Mouse (Mus musculus) left cerebral cortex, adult 18-20 months (tissue): ENCODE results near the gene Rad23b. TPM values are rescaled to one million over a fixed set of nuclear protein-coding genes. Genes with fewer than 3 reads are reported as not detected.
"Not testable (repeated sequence)": the region's sequence is repeated elsewhere in the genome, so short reads cannot be mapped to it uniquely, and the experiment has no call there.

Experiments
- DNase-seq, 2 experiments: peaks; one replicate each; pipeline ENCODE4 v3.0.0; 2021 to 2022; ENCODE audit warnings: low spot score in 2 of 2, mixed read lengths in 1 of 2
- long read RNA-seq, 2 experiments: library from polyadenylated mRNA; stranded (forward); transcript quantifications; one replicate each; pipeline ENCODE4 v2.0.0; 2021
- total RNA-seq, 2 experiments: library from RNA; stranded (reverse); gene quantifications; 2 replicates each; pipeline ENCODE4 v1.2.3; 2021

Gene Rad23b
- 100 to 1,000 TPM; 196 to 198 TPM for total RNA-seq
- long read RNA-seq, experiment 1, transcript Rad23b-201 (10 exons, 3,810 nt): major isoform, 19 of 41 reads
- long read RNA-seq, experiment 1, partial matches to known transcripts: 17 of 41 reads
- long read RNA-seq, experiment 1, other reads (novel, unspliced or antisense): 5 of 41 reads
- long read RNA-seq, experiment 2, transcript Rad23b-201 (10 exons, 3,810 nt): major isoform, 39 of 49 reads
- long read RNA-seq, experiment 2, partial matches to known transcripts: 10 of 49 reads
- long read RNA-seq, experiment 2, other reads (novel, unspliced or antisense): 0 of 49 reads

DNA sequence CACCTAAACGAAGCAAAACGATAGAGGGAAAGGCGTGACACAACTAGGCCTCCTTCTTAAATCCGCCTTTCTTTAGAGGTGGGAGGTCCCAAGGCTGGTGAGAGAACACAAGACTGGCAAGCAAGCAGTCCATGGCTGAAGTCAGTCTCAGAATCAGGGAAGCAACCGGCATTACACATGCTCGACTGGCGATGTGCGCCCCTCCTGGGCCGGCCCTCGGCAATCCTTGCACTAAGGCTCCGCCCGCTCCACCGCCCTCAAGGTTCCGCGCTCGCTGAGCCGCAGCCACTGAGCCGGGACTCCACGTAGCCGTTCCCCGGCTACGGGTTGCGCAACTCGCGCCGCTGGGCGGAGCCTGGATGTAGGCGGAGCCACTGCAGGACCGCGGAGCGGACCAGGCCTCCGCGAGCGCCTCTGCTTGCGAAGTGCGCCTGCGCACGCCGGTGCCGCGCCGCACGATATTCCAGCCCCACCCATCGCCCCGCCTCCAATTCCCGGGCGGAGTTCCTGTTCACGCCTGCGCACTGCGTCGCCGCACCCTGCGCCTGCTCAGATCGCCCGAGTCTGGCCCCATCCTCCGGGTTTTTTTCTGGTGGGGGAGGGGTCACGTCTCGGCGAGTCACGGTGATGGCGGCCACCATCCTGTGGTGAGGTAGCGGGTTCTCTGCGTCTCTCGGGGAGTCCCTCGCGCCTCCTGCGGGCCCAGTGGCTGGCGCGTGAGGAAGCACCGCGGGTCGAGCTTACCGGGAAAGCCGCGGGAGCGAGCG is at the start of gene Rad23b:
Gene Rad23b (plus strand): TSS at position 592 of the 767 bp plus-strand sequence.
- DNase-seq: peak; percentile 100

DNA sequence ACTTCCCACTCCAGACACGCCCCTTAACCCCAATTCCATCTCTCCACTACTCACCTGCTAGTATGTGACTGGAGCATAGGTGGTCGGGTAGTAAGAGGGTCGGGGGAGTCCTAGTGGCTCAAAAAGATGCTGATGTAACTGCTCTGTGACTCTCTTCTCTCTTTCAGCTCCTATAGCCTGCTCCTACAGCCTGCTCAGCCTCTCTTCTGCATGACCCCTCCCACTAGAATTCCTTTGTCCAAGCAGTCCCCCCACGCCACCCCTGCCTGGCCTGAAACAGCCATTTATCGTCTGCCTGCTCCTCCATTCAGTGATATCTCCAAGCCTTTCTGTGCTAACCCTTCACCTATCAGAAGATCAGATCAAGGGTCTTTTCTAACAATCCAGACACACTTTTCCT is 45.7 kb upstream of the Rad23b start:
- DNase-seq: no peak

DNA sequence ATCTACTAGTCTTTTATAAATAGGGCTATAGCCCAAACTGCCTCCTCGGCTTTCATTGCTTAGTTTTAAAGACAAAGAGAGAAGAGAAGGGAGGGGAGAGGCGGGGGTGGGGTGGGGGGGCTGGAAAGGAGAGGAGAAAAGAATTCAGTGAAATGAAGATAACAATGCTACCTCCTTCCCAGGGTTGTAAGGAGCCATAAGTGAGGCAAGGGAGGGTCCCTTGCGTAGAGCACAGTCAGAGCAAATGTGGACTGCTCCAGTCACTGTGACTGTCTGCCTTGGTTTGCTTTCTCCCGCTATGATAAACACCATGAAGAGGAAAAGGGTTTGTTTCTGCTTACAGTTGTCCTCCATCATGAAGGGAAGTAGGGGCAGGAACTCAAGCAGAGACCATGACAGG is 43.2 kb upstream of the Rad23b start:
- DNase-seq: no peak

DNA sequence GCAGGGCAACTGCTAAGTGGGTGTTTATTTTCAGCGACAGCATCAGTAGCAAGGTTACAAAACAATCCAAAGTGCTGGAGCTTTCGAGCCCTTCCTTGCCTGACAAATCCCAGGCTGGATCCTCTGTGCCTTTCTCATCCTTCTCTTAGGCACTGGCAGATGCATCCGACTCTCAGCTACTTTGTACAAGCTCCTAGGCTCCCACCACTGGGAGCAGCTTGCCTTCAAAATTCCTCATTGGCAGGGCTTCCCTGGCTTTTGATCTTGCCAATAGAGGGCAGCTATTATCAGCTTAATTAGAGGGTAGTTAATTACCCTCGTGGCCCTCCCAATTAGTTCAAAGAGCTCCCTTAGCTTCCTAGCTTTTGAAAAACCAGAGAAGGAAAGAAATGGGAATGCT is 33.1 kb upstream of the Rad23b start:
- DNase-seq: no peak

DNA sequence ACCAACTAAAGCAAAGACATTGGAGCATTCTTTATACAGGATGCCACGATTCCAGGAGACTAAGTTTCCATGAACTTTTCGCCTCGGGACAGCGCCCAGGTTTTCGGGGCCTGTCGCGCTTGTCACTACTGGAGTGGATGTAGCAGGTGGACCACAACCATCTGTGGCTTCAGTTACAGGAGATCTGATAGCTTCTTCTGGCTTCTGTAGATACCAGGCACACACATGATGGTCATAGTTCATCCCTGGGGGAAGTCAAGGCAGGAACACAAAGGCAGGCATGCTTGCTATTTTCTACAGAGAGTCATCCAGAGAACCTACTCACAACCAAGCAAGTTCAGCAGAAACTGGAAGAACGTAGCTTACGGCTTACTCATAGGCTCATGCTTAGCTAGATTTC is 31.5 kb upstream of the Rad23b start:
- not testable (repeated sequence) for DNase-seq

DNA sequence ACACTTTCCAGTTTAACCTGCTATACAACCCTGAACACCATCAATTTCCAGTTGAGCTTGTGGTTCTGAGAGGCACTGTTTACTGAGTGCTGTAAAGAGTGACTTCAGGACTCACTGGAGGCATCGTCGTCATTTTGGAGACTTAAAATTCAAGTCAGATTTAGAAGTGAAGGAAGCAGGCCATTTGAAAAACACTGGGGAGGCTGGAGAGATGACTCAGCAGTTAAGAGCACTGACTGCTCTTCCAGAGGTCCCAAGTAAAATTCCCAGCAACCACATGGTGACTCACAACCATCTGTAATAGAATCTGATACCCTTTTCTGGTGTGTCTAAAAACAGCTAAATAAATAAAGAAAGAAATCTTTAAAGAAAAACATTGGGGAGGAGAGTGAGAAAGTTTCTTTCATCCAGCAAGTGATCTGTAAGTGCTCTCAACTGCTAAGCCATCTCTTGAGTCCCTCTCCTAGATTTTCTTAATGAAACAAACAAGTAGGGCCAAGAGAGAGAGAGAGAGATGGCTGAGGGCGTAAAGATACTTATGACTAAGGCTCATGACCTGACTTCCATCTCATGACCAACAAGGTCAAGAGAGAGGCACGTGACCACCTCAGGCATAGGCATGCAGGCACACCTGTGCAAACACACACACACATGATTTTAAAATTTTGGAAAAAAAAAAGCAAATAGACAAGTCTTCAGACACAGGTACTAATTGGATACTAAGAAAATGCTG is 23.9 kb upstream of the Rad23b start:
- peak; percentile 9 to 35 for DNase-seq

DNA sequence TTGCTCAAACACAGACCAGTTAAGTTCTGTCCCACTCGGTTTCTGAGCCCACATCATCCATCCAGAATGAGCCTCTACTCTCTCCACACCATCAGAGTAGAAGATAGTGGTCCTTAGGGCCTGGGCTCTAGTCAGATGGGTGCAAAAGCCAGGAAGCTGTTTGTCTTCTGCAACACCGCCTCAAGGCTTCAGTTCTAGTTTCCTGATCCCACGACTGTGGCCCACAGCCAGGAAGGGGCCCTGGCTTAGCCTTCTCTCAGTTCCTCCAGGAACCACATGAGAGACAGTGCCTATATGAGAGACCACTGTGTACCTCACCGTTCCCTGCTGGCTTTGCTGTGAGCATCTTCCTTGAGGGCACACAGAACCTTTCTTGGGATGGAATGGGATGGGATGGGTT is 22.3 kb upstream of the Rad23b start:
- no peak for DNase-seq

DNA sequence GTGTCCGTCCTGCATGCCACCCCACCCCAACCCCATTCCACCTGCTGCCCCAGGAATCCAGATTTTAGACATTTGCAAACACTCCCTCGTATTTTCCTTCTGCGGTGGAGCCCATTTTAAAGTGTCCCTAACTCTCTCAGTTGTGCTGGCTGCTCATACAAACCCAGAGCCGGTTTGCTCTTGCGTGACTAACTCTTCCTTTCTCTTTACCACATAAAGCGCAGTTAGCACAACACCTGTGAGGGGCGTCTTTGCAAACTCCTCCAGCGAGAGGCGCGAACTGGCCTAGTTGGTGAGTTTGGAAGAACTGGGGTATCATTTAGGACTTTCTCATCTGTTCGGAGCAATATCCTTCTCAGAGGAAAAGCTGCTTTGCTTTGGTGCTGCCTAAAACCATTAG is 21.4 kb upstream of the Rad23b start:
- no peak for DNase-seq

DNA sequence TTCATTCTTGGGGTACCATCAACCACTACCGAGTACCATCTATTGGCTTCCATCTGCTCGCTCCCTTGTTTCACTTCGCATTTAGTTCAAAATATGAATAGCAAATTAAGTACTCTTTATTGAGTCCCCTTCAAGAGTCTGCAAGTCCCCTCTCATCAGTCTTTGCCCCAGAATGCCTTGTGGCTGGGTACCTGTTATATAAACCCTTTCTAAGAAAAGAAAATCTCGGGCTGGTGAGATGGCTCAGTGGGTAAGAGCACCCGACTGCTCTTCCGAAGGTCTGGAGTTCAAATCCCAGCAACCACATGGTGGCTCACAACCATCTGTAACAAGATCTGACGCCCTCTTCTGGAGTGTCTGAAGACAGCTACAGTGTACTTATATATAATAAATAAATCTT is 20.9 kb upstream of the Rad23b start:
- not testable (repeated sequence) for DNase-seq

DNA sequence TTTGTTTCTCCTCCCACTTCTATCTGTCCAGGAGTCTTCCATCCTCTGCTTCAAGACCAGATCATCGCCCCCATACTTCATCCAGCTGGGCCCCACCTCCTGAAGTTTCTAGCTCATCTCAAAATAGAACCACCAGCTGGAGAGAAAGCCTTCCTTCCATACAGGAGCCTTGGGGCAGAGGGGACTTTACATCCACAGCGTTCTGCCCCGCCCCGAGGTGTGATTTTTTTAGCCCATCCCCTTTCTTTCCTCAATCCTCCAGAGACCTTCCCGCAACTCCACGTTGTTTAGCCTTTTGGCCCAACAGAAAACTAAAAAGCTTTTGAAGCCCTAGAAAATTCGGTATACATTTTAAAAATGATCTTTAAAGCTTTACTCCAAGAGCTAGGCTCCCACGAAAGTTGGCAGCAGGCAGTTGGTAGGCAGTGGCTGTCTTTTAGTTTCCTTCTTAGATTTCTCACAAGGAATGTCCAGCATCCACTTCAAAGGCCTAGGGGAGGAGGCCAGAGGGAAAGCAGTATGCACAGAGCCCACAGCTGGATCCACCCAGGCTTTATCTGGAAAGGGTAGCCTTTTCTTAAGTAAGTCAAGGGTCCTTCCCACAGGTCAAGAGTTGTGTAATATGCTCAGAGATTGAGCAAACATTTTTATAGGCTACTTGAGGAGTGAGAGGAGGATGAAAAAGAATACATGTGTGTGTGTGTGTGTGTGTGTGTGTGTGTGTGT is 20.1 kb upstream of the Rad23b start:
- DNase-seq: peak; percentile 36 to 69

DNA sequence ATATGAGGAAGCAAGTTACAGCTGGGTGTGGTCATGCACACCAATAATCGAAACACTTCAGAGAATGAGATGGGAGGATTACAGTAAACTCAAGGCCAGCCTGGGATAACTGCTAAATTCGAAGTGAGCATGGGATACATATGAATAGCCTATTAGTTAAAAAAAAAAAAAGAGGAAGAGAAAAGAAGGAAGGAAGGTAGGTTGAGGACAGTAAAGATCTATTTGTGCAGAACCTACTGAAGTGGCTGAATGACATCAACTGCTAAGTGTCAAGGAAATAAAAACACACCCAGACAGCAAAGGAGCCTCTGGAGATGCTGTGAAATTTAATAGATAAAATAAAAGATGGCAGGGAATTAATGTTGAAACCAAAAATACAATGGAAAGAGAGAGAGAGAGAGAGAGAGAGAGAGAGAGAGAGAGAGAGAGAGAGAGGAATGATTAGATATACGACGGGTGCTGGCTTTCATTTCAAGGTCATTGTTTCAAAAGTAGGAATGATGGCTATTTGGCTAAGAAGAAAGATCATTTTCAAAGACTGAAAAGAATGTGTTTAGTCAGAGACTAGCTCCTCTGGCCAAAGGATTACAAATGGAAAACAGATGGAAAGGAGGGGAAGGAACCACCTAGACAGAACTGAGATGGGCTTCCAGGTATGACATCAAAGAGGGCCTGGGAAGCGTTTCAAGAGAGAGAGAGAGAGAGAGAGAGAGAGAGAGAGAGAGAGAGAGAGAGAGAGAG is 14.6 kb upstream of the Rad23b start:
- no peak for DNase-seq

DNA sequence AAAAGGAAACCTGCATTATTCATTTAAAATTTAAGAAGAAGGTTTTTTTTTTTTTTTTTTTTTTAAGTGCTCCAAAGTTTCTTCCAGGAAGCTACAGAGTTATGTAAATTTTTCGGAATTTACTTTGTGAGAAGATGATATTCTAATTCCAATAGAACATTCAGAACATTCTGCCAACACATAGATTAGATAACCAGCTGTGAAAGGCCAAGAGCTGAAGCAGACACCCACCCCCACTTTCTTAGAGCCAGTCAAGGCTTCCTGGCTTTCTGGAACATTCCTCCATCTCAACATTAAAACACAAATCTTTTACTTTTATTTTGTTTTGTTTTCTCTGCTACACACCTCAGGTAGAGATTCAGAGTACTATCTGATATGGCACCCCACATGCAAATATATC is 10.9 kb upstream of the Rad23b start:
- no peak for DNase-seq

DNA sequence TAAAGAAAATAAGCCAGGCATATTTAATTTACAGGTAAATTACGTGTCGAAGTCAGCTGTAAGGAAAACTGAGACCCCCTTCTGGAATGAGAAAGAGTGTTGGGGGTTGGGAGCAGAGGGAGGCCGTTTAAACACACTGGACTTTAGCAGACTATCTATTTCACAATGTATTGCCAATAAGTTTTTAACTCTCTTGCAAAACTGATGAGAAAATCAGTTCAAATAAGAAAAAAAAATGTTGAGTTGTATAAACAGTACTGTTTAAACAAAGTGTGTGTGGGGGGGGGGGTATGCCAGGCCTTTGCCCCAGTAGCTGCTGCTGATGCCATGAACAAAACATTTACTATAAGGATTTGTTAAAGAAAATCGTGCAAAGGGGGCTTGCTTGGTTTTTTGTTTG is 10.5 kb upstream of the Rad23b start:
- no peak for DNase-seq

DNA sequence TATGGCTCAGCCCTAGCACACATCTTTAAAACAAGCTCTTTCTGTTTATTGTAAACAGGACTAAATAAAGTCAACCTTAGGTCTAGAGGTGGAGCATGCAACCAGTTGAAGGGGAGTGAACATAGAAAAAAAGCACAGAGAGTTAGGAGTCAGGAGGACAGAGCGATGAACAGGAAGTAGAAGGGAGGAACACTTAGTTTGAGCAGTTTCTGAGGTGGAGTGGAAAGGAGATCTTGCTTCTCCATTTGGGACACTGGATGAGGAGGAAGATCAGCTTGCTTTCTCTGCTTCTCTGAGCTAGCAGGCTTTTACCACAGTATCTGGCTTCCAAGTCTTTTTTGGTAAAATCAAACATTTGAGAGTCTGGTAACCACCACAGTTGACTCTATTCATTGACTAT is 8.0 kb upstream of the Rad23b start:
- DNase-seq: no peak

DNA sequence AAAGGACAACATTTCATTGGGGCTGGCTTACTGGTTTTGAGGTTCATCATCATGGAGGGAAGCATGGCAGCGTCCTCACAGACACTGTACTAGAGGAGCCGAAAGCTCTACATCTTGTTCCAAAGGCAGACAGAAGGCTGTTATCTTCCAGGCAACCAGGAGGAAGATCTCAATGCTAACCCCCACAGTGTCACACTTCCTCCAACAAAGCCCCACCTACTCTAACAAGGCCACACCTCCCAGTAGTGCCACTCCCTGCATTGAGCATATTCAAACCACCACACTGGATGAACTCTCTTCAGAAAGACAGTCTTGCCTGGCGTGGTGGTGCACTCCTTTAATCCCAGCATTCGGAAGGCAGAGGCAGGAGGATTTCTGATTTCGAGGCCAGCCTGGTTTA is 7.2 kb upstream of the Rad23b start:
- no peak for DNase-seq

DNA sequence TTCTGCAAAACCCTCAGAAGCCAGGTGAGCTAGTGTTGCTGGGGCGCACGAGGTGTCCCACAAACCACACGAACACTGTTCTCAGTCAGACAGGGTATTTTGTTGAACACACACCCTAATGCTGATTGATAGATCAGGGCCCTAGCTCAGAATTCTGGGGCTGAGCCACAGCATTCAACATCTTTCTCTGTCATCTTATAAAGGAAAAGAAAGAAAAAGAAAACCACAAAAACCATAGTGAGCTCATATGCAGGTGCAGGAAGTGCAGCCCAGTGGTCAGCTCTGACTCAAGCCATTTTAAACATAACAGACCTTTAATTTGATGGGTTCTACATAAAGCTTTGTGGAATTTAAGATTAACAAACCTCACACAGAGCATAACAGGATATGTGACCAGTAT is 6.6 kb upstream of the Rad23b start:
- no peak for DNase-seq

DNA sequence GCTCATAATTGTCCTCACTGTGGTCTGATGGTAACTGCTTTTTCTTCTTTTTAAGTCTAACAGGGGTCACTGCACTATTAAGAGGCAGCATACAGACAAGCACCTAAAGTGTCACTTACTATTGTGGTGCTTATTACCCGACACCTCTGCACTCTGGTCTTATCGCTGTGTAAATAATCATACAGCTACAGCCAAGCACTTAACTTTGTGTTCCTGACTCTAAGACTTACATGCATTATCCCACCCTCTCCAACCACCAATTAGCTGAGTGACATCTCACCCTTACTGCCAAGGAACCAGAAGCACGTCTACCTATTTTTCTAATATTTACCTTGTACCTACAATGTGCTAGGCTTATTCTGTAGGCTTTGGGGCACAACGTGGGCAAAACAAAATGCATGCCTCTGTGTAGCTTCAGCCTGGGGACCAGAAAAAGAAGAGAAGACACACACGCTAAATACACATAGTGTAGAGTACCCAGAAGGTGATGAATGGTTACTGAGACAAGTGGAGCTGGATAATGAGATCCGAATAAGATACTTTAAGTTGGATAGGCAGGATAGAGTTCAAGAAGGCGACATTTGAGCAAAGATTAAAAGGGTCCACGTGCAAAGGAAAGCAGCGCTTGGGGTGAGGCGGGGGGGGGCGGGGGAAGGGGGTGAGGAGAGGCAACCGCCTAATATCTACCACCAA is 938 bp upstream of the Rad23b start:
- DNase-seq: no peak

DNA sequence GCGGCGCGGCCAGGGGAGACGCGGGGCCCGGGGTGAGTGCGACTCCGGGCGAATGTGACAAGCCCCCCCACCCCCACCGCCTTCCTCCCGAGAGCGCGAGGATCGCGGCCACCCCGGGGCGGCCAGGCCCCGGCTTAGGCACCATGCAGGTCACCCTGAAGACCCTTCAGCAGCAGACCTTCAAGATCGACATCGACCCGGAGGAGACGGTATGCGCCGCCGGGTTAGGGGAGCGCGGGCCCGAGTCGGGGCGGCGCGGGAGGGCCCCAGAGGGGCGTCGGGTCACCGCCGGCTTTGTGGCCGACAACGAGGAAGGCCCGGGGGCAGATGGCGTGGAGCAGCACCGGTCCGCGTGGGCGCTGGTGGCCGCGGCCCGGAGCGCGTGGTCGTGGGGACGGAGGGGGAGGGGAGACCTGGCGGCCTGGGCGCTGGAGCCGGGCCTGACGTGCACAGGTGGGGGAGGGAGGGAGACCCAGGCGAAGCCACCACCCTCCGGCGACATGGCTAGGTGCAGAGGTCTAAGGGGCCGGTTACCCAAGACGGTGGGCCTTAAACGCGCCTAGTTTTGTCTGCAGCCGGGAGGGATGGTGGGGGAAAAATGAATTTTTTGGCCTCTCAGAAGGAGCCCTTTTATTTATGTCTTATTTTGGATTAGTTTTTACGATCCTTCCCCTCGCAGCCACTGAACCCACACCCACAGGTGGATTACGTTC is 532 bp downstream of the Rad23b start:
- DNase-seq: peak; percentile 36 to 42

DNA sequence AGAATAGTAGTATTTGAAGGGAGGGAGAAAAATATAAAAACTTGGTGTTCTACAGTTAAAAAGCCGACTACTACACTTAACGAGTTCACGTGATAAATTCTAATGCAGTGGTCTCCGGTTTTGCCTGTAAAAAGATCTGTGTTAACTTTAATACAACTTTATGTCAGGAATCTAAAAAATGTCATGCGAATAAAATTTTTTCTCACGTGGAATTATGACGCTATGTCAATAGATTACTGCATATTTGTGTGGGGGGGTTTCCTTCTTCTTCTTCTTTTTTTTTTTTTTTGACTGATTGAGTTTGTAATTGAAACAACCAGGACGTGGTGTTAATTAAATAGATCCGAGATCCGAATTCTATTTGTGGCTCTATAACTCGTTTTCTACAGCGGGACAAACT is 1.2 kb downstream of the Rad23b start:
- DNase-seq: no peak

DNA sequence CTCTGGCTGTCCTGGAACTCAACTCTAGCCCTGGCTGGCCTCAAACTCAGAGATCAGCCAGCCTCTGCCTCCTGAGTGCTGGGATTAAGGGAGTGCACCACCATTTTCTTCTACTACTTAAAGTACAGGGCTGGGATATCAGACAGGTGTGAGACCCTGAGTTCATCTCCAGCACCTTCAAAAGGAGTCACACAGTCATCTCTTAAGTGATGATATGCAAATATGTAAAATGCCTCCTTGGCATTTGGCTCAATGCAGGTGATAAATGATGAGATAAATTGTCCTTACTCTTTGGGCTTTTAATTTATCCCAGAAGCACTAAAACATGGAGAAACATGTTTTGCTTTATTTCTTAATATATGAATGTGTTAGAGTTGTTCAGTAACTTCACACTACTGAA is 2.0 kb downstream of the Rad23b start:
- no peak for DNase-seq
